Mouse (Mus musculus): ENCODE results near the gene Rpl13a. TPM values are rescaled to one million over a fixed set of nuclear protein-coding genes. Genes with fewer than 3 reads are reported as not detected.
"Not testable (repeated sequence)": the region's sequence is repeated elsewhere in the genome, so short reads cannot be mapped to it uniquely, and the experiment has no call there.

Gene Rpl13a
- polyA plus RNA-seq, 1 experiment from 2014 or later: 558 TPM

DNA sequence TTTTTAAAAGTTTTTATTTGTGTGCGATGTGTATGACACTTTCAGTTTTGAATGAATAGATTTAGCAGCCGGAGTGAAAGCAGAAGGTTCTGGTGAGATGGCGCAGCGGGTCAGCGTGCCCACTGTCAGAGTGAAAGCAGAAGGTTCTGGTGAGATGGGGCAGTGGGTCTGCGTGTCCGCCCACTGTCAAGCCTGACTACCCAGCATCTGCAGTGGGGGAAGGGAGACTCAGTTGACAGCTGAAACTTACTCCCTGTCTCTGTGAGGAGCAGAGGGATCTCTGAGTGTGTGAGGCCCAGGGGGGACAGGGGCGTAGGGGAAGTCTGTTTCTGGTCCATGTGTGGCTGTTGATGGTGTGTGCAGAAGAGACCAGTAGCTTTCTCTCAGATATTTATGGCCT is 11.0 kb downstream of the Rpl13a start:
- no peak for ATAC-seq (ENCODE audit: low read depth)
- Histone ChIP-seq H3K4me2 (ENCODE audit: low read depth, low read length) (no peak overlapping the region), H3K36me3 (ENCODE audit: control insufficient read depth, insufficient read depth) (peaks cover 23% of the 10 kb centered on the region), H3K27me3 (ENCODE audit: control insufficient read depth, insufficient read depth, low read depth, low read length) (no peaks in the 10 kb centered on the region), H3K9ac (ENCODE audit: low read depth, low read length) (no peak overlapping the region; the same call in 1 of the 2 replicates), H3K27ac (ENCODE audit: low read length) (no peak overlapping the region), H3K9me3 (replicated peaks; ENCODE audit: control insufficient read depth, low read length) (no peaks in the 10 kb centered on the region), H3K4me3 (ENCODE audit: low read depth, low read length) (no peak overlapping the region), H3K4me1 (ENCODE audit: control insufficient read depth, low read depth, low read length) (peaks cover 29% of the 10 kb centered on the region)
- WGBS (ENCODE audit: insufficient replicate concordance): 56% methylated on average over 8 of the region's 8 CpGs

DNA sequence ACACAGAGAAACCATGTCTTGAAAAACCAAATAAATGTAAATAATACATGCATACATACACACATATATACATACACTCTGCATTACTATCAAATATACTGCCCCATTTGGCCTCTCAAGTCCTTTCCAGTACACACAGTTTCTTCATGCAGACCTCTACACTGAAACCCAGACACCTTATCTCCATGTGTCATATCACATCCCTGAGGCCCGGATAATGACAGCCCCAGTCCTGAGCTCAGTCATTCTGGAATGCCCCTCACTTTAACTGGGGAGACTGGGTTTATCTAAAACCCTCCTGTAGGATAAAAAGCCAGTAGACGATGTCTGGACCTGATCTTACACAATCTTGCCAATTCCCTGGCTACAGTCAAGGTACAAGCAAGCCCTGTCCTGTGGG is 15.1 kb downstream of the Rpl13a start:
- no peak overlapping the region for H3K9ac ChIP-seq (ENCODE audit: low read depth, low read length)
- H3K36me3 ChIP-seq (ENCODE audit: control insufficient read depth, insufficient read depth): no peaks in the 10 kb centered on the region
- H3K4me3 ChIP-seq (ENCODE audit: low read depth, low read length): no peak overlapping the region
- WGBS (ENCODE audit: insufficient replicate concordance): 21% methylated on average over 2 of the region's 2 CpGs
- H3K4me1 ChIP-seq (ENCODE audit: control insufficient read depth, low read depth, low read length): peaks cover 17% of the 10 kb centered on the region
- no peak overlapping the region for H3K27ac ChIP-seq (ENCODE audit: low read length)
- H3K4me2 ChIP-seq (ENCODE audit: low read depth, low read length): no peak overlapping the region
- ATAC-seq (ENCODE audit: low read depth): 0 out of 2 replicates have a peak, but pooled peaks have one; percentile 24
- no peaks in the 10 kb centered on the region for H3K27me3 ChIP-seq (ENCODE audit: control insufficient read depth, insufficient read depth, low read depth, low read length)
- no peaks in the 10 kb centered on the region for H3K9me3 ChIP-seq (replicated peaks; ENCODE audit: control insufficient read depth, low read length)

DNA sequence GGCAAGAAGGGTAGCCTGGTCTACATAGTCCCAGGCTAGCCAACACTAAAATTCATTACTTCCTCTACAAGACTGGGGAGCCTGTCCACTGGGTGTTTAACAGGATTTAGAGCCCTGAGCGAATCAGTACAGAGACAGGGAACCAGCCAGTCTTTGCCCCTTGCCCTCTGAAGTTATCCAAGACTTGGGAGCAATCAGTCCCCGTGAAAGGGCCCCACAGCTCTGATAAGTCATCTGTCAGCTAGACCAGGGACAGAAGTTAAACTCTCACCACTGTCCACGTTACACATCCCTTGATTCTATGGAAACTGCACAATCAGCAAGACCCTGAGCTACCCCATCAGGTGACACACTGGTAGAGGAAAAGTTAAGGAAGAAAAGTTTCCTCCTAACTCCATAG is 16.0 kb downstream of the Rpl13a start:
- WGBS (ENCODE audit: insufficient replicate concordance): 22% methylated on average over 3 of the region's 3 CpGs
- no peak for ATAC-seq (ENCODE audit: low read depth)
- Histone ChIP-seq H3K36me3 (ENCODE audit: control insufficient read depth, insufficient read depth) (no peaks in the 10 kb centered on the region), H3K4me2 (ENCODE audit: low read depth, low read length) (no peak overlapping the region), H3K9ac (ENCODE audit: low read depth, low read length) (no peak overlapping the region), H3K9me3 (replicated peaks; ENCODE audit: control insufficient read depth, low read length) (no peaks in the 10 kb centered on the region), H3K4me1 (ENCODE audit: control insufficient read depth, low read depth, low read length) (peaks cover 17% of the 10 kb centered on the region), H3K27me3 (ENCODE audit: control insufficient read depth, insufficient read depth, low read depth, low read length) (no peaks in the 10 kb centered on the region), H3K27ac (ENCODE audit: low read length) (no peak overlapping the region), H3K4me3 (ENCODE audit: low read depth, low read length) (no peak overlapping the region)

GRCm38 (mm10) chr7:45111940-45112339 is 16.6 kb downstream of the Rpl13a start:
- ATAC-seq (ENCODE audit: low read depth): no peak
- no peak overlapping the region for H3K9ac ChIP-seq (ENCODE audit: low read depth, low read length)
- H3K4me1 ChIP-seq (ENCODE audit: control insufficient read depth, low read depth, low read length): peaks cover 17% of the 10 kb centered on the region
- no peaks in the 10 kb centered on the region for H3K27me3 ChIP-seq (ENCODE audit: control insufficient read depth, insufficient read depth, low read depth, low read length)
- H3K4me3 ChIP-seq (ENCODE audit: low read depth, low read length): no peak overlapping the region
- no peaks in the 10 kb centered on the region for H3K36me3 ChIP-seq (ENCODE audit: control insufficient read depth, insufficient read depth)
- H3K27ac ChIP-seq (ENCODE audit: low read length): no peak overlapping the region
- no peak overlapping the region for H3K4me2 ChIP-seq (ENCODE audit: low read depth, low read length)
- no peaks in the 10 kb centered on the region for H3K9me3 ChIP-seq (replicated peaks; ENCODE audit: control insufficient read depth, low read length)
- WGBS (ENCODE audit: insufficient replicate concordance): 51% methylated on average over 2 of the region's 2 CpGs

DNA sequence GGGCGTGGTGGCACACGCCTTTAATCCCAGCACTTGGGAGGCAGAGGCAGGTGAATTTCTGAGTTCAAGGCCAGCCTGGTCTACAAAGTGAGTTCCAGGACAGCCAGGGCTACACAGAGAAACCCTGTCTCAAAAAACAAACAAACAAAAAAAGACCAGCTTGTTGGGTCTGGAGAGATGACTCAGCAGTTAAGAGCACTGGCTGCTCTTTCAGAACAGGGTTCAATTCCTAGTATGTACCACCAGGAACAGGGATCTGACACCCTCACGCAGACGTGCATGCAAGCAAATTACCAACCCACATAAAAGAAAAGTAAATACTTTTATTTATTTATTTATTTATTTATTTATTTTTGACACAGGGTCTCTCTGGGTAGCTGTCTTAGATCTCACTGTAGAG is 18.5 kb downstream of the Rpl13a start:
- H3K27me3 ChIP-seq (ENCODE audit: control insufficient read depth, insufficient read depth, low read depth, low read length); H3K27ac ChIP-seq (ENCODE audit: low read length); ATAC-seq (ENCODE audit: low read depth); H3K4me3 ChIP-seq (ENCODE audit: low read depth, low read length); H3K4me2 ChIP-seq (ENCODE audit: low read depth, low read length); H3K9me3 ChIP-seq (replicated peaks; ENCODE audit: control insufficient read depth, low read length); H3K36me3 ChIP-seq (ENCODE audit: control insufficient read depth, insufficient read depth); H3K9ac ChIP-seq (ENCODE audit: low read depth, low read length): not testable (repeated sequence)
- WGBS (ENCODE audit: insufficient replicate concordance): 64% methylated on average over 4 of the region's 4 CpGs
- peaks cover 17% of the 10 kb centered on the region for H3K4me1 ChIP-seq (ENCODE audit: control insufficient read depth, low read depth, low read length)

- Histone ChIP-seq H3K4me3 (ENCODE audit: low read depth, low read length) (no peak overlapping the region), H3K9me3 (replicated peaks; ENCODE audit: control insufficient read depth, low read length) (no peaks in the 10 kb centered on the region), H3K9ac (ENCODE audit: low read depth, low read length) (no peak overlapping the region), H3K4me2 (ENCODE audit: low read depth, low read length) (no peak overlapping the region), H3K4me1 (ENCODE audit: control insufficient read depth, low read depth, low read length) (peaks cover 8% of the 10 kb centered on the region), H3K27ac (ENCODE audit: low read length) (no peak overlapping the region), H3K36me3 (ENCODE audit: control insufficient read depth, insufficient read depth) (no peaks in the 10 kb centered on the region), H3K27me3 (ENCODE audit: control insufficient read depth, insufficient read depth, low read depth, low read length) (no peaks in the 10 kb centered on the region)
- no peak for ATAC-seq (ENCODE audit: low read depth)
- 25% methylated on average over 5 of the region's 5 CpGs for WGBS (ENCODE audit: insufficient replicate concordance)
Observed at GRCm38 (mm10) chr7:45107052-45107645, 21.4 kb downstream of the Rpl13a start.

- no peak overlapping the region for H3K4me2 ChIP-seq (ENCODE audit: low read depth, low read length)
- no peak overlapping the region for H3K27ac ChIP-seq (ENCODE audit: low read length)
- H3K9ac ChIP-seq (ENCODE audit: low read depth, low read length): no peak overlapping the region
- ATAC-seq (ENCODE audit: low read depth): no peak
- no peaks in the 10 kb centered on the region for H3K27me3 ChIP-seq (ENCODE audit: control insufficient read depth, insufficient read depth, low read depth, low read length)
- H3K9me3 ChIP-seq (replicated peaks; ENCODE audit: control insufficient read depth, low read length): no peaks in the 10 kb centered on the region
- H3K4me3 ChIP-seq (ENCODE audit: low read depth, low read length): no peak overlapping the region
- H3K36me3 ChIP-seq (ENCODE audit: control insufficient read depth, insufficient read depth): no peaks in the 10 kb centered on the region
- peaks cover 8% of the 10 kb centered on the region for H3K4me1 ChIP-seq (ENCODE audit: control insufficient read depth, low read depth, low read length)
- WGBS (ENCODE audit: insufficient replicate concordance): 56% methylated on average over 6 of the region's 6 CpGs
Observed at GRCm38 (mm10) chr7:45106441-45106840, 22.1 kb downstream of the Rpl13a start.

DNA sequence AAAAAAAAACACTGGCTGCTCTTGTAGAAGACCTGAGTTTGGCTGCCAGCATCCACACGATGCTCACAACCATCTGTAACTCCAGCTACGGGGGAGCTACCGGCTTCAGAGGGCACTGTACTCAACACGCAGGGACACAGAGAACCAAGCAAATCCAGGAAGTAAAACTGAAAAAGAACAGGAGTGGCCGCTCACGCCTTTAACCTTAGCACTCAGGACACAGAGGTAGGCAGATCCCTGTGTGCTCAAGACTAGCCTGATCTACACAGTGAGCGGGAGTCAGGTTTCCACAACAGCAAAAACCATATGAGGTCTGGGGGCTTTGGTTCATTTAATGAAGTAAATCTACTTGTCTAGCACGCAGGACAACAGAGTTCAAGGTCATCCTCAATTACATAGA is 23.1 kb downstream of the Rpl13a start:
- Histone ChIP-seq H3K4me3 (ENCODE audit: low read depth, low read length) (no peak overlapping the region), H3K4me1 (ENCODE audit: control insufficient read depth, low read depth, low read length) (peaks cover 8% of the 10 kb centered on the region), H3K4me2 (ENCODE audit: low read depth, low read length) (no peak overlapping the region), H3K9ac (ENCODE audit: low read depth, low read length) (no peak overlapping the region), H3K36me3 (ENCODE audit: control insufficient read depth, insufficient read depth) (no peaks in the 10 kb centered on the region), H3K9me3 (replicated peaks; ENCODE audit: control insufficient read depth, low read length) (no peaks in the 10 kb centered on the region), H3K27ac (ENCODE audit: low read length) (no peak overlapping the region), H3K27me3 (ENCODE audit: control insufficient read depth, insufficient read depth, low read depth, low read length) (no peaks in the 10 kb centered on the region)
- WGBS (ENCODE audit: insufficient replicate concordance): 68% methylated on average over 8 of the region's 8 CpGs
- ATAC-seq (ENCODE audit: low read depth): no peak

DNA sequence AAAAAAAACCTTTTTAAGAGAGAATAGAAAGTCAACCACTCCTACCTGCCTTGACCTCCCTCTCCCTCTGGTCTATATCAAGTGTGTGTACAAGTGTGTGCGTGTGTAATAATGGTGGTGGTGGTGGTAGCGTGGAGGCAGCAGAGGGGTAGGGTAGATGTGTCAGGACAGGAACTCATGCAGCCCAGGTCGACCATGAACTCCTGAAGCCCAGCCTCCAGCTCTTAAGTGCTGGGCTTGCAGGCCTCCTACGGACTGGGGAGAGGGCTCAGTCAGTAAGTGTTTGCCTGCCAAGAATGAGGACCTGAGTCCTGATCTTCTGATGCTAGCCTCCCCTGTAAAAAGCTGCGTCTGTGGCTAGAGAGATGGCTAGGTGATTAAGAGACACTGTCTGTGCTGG is 23.6 kb downstream of the Rpl13a start:
- Histone ChIP-seq H3K4me3 (ENCODE audit: low read depth, low read length) (no peak overlapping the region), H3K27ac (ENCODE audit: low read length) (no peak overlapping the region), H3K36me3 (ENCODE audit: control insufficient read depth, insufficient read depth) (no peaks in the 10 kb centered on the region), H3K27me3 (ENCODE audit: control insufficient read depth, insufficient read depth, low read depth, low read length) (no peaks in the 10 kb centered on the region), H3K4me2 (ENCODE audit: low read depth, low read length) (no peak overlapping the region), H3K9ac (ENCODE audit: low read depth, low read length) (no peak overlapping the region), H3K9me3 (replicated peaks; ENCODE audit: control insufficient read depth, low read length) (no peaks in the 10 kb centered on the region), H3K4me1 (ENCODE audit: control insufficient read depth, low read depth, low read length) (peaks cover 8% of the 10 kb centered on the region)
- WGBS (ENCODE audit: insufficient replicate concordance): 53% methylated on average over 5 of the region's 5 CpGs
- ATAC-seq (ENCODE audit: low read depth): no peak

Data from liver, embryonic 16.5 days (tissue).